Mouse (Mus musculus): ENCODE results near the gene Sos1.
A peak's percentile ranks its signal among the peaks of the same experiment; 100 is the strongest.

Gene Sos1

DNA sequence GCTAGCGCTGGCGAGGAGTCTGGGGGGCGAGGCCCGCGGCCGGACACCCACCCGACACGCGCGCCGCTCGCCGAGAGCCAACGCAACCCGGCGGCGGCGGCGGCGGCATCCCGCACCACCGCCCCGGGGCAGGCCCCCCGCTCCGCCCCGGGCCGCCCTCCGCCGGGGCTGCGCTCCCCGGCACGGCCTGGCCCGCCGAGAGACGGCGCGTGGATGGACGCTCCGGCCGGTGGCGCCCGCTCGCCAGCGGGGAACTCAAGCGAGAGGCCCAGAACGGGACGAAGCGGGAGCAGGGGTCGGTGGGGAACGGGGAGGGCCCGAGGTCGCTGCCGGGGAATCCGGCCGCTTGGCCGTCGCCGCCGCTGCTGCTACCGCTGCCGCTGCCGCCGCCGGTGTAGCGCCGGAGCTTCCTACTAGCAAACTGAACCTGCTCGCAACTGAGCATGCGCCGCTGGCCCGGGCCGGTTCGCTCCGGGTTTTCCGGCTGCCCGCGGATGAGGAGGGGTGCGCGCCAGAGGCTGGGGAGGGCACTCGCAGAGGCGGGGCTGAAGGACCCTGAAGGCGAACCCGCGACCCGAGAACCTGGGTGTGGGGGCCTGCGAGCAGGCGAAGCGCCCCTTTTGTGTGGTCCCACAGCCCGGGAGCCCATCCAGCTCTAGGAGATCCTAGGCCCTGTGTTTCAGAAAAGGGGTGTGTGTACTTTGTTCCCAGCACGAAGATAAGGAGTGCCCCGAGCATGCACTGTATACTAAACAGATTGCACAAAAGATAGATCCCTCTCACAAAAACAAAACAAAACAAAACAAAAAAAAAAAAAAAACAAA lies at the start of gene Sos1:
TSS of gene Sos1 (minus strand) at position 423 of the 824 bp plus-strand sequence.
- DNase-seq = peak; percentile 98

DNA sequence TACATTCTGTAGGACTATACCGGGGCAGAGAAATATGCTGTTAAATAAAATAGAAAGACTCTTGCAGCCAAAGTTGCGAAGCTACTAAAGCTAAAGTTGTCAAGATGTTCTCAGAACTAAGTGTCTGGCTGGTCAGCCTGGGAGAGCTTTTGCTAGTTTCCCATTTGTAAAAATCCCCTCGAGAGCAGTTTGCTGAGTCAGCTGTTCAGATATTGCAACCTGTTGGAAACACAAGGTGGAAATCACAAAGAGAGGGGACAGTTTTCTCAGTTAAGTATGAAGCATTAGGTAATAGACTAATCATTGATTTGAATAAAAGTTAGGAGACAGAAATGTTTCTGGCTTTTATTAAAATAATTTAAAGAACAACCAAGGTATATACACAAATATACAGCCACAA lies 43.0 kb upstream of the Sos1 start:
- no peak for DNase-seq

DNA sequence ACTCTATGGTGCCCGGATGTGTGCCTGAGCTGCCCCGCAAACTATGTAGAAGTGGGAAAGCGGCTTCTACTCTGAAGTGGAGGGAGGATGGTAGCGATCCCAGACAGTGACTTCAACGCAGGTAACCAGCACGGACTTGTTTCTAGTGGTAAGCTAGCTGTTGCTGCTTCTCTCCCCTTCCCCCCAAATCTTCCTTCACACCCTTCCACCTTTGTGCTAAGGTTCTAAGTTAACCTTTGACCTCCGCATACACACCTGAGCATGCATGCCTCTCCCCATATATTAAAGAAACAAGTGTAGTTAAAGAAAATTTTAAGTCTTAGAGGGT lies 41.9 kb upstream of the Sos1 start:
- no peak for DNase-seq

DNA sequence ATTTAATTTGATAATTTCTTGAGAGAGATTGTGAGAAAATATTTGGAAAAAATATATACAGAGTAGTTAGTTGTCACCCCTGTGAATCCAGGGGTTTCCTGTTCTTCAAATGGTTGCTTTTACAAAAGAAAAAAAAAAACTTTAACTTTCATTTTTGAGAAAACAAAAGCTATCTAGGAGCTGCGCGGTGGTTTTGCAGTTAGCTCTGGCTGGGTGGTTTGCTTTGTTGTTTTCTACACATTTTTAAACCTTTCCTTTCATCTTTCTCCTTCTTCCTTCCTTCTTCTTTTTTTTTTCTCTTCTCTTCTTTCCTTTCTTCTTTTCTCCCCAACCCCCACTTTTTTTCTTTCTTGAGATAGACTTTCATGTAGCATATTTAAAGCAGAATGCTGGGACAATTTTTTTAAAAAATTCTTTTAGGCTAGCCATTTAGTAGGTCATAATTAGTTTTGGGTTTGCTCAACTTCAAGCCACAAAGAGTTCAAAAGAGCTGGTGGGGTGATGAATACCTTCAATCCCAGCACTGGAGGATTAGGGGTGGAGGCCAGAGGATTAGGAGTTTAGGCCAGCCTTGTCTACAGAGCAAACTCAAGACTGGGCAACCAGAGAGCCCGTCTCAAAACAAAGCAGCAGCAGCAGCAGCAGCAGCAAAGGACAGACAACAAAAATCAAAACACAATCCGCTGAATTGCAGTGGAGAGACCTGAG lies 41.4 kb upstream of the Sos1 start:
- DNase-seq = no peak

DNA sequence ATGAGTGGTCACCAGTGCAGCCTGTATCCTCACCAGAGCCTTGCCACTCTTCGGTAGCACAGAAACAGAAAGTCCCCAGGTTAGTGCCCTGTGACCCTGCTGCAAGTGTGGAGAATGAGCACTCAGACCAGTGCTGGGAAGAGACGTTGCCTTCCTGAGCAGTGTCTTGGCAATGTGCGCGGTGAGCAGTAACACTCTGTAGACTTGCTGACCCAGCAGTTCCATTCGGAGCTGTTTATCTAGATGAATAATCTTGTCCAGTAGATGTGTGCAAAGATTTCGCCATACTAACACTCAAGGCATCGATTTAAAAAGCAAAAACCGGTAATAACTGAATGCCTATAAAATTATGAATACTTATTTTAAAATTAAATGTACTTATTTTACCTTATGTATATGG lies 40.3 kb upstream of the Sos1 start:
- no peak for DNase-seq

DNA sequence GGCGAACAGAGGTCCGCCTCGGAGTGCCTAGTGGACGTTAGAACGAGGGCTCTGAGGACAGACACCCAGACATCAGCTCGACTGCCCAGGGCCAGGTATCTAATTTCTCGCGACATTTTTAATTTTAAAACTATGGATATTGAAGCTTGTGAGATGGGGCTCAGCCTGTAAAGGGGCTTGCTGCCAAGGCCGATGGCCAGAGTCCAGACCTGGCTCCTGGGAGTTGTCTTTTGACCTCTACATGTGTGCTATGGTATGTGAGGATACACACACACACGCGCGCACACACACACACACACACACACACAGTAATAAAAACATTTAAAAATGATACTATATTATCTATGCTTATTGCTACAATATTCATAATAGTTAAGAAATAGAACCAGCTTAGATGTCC lies 38.6 kb upstream of the Sos1 start:
- no peak for DNase-seq

DNA sequence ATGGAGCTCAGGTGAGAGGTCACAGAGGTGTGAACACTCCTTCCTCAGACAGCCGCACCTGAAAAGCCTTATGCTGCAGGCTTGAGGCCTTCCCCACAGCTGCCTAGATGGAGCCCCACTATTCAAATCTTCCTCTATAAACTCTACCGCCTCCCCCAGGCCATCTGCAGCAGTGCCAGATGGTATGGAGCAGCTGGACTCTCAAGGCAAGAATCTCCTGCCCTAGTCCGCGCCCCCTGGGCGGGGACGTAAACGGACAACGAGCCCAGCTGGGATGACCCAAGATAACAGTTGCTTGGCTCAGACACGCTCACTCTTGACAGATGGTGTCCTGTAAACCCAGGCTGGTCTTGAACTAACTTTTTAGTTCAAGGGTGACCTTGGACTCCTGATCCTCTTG lies 37.0 kb upstream of the Sos1 start:
- DNase-seq = no peak

DNA sequence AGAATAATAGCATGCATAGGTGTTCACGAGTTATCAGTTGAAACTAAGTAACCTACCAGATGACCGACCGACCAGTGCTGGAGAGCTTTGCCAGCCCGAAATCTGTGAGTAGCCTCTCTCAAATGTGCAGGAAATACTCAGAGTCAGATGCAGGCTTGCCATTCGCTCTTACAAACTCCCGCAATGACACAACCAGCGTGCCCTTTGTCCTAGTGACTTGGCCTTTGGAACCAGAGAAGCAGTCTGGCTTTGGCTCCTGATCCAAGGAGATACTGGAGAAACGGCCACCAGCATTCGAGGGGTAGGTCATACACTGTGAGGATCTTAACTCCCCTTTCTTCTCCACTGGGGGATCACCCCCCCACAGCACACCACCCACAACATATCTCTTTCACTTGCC lies 35.7 kb upstream of the Sos1 start:
- DNase-seq = no peak

DNA sequence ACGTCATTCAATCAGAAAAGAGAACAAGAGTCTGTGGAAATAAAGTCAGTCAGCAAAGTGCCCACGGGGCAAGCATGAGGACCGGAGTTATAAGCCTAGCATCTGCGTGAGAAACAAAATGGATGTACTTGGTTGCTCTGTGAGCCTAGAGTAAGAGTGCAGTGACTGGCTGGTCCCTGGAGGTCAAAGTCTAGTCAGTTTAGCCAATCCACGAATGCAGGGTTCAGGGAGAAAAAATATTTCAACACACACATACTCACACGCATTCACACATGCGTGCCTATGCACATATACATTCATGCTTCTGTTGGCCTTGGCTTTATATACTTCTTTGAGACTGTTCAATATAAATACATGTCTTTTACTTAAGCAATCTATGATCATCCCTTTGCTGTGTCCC lies 35.3 kb upstream of the Sos1 start:
- DNase-seq = no peak

DNA sequence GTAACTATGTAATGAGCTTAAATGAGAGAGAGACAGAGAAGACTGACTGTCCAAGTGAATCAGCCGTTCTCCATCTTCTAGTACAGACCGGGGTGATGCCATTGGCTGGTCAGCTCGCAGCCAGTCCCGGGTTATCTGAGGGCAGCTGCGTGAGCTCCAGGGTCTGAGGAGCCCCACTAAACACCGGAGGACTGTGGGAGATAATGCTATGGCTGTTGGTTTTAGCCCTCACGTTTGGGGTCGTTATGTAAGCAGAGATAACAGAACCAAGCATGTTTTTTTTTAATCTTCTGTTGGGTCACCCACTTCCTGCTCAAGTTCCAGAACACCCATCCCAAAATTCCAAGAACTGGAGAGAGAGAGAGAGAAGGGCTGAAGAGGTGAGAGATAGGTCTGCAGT lies 33.5 kb upstream of the Sos1 start:
- no peak for DNase-seq

DNA sequence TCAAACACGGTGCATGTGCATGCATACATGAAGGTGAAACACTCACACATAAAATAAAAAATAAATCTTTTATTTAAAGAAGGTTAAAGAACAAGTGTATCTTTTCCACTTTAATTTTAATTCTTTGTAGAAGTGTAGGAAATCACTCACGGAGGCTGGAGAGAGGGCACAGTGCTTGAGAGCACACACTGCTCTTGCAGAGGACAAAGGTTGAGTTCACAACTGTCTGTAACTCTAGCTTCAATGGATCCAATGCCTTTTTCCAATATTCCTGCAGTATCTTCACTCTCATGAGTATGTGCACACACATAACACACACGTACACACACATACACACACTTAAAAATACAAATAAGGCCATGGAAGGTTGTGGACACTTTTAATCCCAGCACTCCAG lies 30.2 kb upstream of the Sos1 start:
- DNase-seq = no peak

DNA sequence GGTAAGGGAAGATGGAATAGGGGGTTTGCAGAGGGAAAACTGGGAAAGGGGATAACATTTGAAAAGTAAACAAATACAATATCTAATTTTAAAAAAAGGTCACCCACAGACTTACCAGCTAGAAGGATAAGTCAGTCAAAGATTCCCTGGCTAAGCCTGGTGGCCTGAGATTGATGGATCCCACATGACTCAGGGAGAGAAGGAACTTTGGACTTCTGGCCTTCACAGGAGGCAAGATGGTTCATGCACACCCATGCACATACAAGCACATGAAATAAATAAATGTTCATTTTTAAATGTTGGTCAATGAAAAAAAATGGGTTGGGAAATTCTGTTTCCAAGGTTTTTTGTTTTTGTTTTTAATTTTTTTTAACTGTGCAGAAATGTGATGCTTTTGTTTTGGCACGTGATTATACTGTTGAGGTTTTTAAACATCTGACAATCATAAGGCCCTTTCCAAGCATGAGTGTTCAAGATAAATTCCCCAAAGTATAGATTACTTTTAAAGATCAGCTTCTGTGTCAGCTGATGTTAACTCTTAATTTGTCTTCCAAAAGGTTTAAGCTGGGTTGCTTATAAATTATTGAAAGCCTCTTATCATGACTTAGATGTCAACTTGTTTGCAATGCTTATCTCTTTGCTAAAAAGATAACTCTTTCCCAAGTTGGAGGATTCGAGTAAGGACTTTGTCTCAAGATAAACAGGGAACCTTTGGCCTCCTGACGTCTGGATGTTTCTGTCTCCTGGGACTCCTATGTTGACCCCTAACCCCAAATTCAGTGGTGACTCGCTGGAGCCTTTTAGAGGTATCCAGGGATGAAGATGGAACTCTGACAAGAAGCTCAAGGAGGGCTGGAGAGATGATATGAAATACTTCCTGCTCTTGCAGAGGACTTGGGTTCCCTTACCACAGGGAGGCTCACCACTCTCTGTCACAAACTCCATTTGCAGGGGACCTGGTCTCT lies 29.5 kb upstream of the Sos1 start:
- DNase-seq = no peak

DNA sequence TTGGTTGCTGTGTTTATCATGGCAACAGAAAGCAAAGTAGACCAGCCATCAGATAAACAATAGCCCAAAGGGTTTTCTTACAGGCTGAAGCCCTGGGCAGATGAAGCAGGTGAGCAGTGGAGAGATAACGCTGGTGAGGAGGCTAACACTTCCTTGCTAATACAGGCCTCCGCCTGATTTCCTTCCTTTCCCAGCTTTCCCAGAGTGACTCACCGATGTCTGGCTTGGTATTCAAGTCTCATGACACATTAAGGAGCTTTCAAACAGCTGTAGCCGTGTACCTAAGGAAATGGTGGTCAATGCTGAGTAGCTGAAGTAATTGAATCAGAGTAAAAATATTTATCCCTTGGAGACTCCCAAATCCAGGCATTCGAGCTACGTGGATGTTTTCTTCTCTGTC lies 25.5 kb upstream of the Sos1 start:
- no peak for DNase-seq

DNA sequence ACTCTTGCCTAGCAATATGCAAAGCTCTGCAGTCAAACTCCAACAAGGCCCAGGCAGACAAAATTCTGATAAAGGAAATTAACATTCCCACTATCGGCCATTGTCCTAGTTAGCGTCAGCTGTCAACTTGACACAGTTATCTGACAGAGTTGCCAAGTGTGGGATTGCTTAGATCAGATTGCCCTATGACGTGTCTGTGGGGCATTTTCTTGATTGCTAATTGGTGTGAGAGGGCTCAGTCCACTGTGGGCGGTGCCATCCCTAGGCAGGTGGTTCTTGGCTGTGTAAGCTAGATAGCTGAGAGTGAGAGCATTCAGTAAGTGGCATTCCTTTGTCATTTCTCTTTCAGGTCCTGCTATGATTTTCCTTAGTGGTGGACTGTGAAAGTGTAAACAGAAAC lies 25.1 kb upstream of the Sos1 start:
- no peak for DNase-seq

DNA sequence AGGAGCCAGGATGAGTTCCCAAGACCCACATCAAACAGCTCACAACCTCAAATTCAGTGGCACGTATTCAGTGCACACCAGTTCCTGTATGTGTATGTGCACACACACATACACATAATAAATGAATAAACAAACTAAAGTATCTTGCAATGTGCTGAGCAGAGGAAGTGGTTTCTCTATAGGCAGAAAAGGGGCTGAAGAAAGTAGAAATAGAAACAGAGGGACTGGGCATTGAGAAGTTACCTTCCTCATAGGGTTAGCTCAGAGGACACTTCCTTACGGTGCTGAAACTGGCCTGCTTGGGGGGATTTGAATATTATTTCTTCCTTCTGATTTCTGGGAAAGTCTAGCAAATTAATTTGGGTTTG lies 21.5 kb upstream of the Sos1 start:
- DNase-seq = no peak

DNA sequence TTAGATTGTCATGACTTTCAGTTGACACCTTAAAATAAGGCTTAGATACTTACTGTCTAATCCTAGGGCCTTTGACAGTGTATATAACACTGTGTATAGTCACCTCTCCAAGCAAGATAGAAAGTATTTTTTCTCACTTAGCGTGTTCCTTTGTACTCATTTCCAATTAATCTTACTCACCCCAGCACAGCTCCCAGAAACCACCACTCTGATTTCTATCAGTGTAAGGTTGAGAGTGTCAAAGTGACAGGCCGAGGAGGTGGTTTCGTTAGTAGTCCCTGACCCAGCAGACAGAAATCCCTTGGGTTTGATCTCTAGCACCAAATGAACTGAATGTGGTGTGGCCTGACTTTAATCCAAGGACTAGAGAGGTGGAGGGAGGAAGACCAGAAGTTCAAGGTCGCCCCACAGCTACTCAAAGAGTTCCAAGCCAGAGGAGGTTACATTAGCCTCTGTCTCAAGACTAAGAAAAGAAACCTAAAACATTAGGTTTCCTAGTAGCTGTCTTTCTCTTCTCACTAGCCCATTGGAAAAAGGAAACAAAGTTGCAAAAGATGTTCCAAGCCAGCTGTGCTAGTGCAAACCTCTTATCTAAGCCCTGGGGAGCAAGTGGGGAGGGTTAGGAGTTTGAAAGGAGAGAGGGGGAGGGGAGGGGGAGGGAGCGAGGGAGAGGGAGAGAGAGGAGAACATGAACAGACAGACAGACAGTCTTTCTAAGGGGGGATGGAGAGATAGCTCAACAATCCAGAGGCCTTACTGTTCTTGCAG lies 21.0 kb upstream of the Sos1 start:
- DNase-seq = no peak

DNA sequence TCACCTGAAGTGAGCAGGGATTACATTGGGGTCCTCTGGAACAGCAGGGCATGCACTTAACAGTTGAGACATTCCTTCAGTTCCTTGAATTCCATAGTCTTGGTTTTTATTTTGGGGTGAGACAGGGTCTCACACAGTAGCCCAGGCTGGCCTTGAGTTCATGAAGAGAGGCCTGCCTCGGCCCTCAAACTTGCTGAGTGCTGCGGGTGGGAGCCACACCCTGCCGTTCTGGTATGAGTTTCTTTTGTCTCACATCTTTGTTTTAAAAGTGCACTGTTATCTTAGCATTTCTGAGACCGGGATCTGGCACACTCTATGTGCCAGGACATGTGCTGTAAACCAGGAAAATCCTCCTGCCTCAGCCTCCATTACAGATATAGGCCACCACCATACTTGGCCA lies 19.8 kb upstream of the Sos1 start:
- no peak for DNase-seq

DNA sequence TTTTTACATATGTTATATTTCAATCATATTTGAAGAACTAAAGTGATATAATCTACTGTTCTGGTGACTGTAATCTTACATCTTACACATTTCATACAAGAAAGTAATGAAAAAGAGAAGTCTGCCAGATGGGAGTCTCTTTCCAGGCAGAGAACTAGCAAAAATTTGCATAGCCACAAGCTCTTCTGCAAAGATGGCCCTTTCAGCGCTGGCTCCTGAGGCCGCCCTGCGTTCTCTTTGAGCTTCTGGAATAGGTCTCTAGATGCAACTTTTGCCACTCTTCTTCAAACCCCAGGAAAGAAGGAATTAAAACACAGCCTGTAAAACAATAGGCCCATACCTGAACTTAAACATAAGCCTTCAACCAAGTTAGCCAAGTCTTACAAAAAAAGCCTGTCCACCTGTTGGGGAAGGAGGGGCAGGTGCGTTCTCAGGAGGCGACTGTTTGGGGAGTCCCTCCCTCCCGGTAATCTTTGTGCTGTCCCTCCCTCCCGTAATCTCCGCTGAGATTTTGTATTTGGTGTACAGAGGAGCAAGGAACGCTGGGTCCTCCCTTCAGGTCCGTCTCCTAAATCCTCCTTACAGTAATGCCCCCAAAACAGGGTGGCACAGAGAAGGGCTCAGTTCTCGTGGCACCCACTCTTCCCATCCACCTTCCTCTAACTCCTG lies 18.5 kb upstream of the Sos1 start:
- DNase-seq = no peak

DNA sequence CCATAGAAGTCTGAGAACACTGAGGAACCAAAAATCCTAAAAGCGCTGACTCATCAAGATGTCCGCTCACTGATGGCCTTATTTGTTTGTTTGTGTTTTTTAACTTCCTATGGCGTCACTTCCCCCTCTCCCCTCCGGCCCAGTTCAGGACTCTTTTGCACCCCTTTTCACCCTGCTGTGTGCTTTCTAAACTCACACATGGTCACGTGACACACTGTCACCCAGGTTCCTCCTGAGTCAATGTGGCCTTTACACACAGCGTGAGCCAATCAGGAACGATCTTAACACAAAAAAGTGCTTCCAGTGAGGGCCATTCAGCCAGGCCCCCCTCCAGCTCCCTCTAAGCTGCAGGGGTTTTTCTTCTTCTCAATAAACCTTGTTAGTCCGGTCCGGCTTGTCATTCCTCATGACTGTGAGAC lies 16.9 kb upstream of the Sos1 start:
- no peak for DNase-seq

DNA sequence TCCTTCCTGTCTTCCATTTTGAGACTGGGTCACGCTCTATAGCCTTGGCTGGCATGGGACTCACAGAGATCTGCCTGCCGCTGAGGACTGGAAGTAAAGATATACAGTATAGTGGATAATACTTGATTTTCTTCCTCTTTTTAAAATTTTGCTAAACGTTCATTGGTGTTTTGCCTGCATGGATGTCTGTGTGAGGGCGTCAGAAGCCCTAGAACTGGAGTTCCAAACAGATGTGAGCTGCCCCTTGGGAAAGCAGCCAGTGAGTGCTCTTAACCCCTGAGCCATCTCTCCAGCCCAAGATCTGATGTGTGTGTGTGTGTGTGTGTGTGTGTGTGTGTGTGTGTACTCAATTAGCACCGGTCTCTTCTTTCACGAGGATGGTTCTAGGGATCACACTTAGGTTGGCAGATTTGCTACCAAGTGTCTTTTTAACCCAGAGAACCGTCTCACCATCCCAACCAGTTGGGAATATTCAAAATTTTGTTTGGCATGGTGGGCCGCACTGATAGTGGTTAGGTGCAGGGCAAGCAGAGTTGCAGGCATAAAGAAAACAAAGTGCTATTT lies 16.4 kb upstream of the Sos1 start:
- no peak for DNase-seq

DNA sequence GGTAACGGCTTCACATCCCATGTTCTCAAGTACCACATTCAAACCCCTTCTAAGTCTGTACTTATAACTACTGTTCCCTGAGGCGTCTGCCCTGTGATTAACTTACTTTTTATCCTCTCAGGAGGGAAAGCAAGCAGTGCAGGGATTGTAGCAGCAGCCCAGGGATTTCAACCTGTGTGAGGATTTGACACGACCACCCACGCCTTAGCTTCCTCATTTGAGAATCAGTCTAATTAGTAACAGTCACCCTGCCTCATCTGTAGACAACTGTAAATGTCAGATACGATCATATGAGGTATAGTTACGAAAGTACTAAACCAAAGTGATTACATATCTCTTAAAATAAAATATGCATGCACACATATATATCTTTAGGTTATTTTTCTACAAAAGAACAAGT lies 15.9 kb upstream of the Sos1 start:
- DNase-seq = no peak

DNA sequence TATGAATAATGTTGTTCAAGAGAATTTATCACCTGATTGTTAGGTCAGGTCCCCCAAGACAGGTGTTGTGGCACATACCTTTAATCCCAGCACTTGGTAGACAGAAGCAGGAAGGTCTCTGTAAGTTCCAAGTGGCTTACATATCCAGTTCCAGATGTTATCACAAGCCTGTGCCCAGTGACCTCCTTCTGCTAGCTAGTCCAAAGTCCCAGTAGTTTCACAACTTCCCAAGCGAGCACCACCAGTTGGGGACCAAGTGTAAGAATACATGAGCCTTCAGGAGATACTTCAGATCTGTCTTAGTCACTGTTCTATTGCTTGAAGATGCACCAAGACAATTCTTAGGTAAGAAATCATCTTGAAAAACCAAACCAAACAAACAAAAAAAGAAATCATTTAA lies 13.6 kb upstream of the Sos1 start:
- no peak for DNase-seq

Data from kidney, postnatal 4 days (tissue).